ENCODE assay signal across 1 mouse cellular context in the genomic region with DNA sequence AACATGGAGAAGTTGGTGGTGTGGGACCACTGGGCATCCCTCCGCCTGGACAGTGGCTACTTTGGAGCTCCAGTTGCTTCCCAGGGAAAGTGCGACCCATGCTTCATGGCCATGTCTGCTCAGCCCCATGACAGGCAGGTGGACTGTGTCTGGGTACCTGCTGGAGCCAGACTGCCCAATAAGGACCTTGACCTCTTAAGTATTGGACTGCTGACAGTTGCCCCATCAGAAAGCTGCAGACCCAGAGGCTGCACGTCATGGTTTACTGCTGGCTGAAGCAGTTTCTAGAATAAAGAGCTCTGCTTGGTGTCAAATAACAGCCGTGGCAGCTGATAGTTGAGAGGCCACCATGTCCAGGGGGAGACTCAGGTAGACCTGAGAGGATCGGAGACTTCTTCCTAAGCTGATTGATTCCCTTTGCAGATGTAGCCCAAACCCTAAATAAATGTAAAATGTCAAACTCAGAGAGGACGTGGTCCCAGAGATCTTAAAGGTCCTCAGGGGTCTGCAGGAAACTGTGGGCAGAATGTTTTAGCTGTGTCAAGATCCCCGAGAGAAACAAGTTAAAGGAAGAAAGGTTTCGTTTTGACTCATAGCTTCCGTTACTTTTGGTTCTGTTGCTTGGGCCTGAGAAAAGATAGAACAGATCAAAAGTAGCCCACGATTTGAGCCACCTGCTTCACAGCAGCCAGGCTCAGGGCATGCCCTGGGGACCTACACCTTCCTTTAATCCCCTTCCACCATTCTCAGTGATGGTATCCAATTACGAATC.
TF ChIP-seq lines count a peak whose summit lies in the region.

No protein-coding gene starts in this region.

TF ChIP-seq in CH12.LX, 34 proteins besides CTCF, POLR2A, EP300 and RAD21 (continued from another document):
- TF ChIP-seq PAX5 (IDR thresholded peaks at IDR 0.05; ENCODE audit: low read length) (no peak), HCFC1 (IDR thresholded peaks at IDR 0.05; ENCODE audit: low read depth, low read length) (no peak), ELF1 (IDR thresholded peaks at IDR 0.05; ENCODE audit: low read depth, low read length) (no peak), ZNF384 (IDR thresholded peaks at IDR 0.05; ENCODE audit: low read depth, low read length) (no peak), ETS1 (conservative IDR thresholded peaks at IDR 0.05; ENCODE audit: low read depth, low read length) (peak; percentile 85), E2F4 (IDR thresholded peaks at IDR 0.05; ENCODE audit: insufficient replicate concordance, low read depth, low read length) (no peak), MYC (IDR thresholded peaks at IDR 0.05; ENCODE audit: low read depth, low read length) (peak; percentile 63; the same call in 1 of the 2 replicates), NRF1 (IDR thresholded peaks at IDR 0.05; ENCODE audit: low read depth, low read length) (0 out of 2 replicates have a peak, but pooled peaks have one; percentile 6), IRF4 (IDR thresholded peaks at IDR 0.05; ENCODE audit: low read depth, low read length) (peak; percentile 99), MAFK (IDR thresholded peaks at IDR 0.05; ENCODE audit: insufficient replicate concordance, low read length) (peak; percentile 55; the same call in 1 of the 2 replicates), JUND (conservative IDR thresholded peaks at IDR 0.05; ENCODE audit: low read depth, low read length) (peak; percentile 99), SIN3A (IDR thresholded peaks at IDR 0.05; ENCODE audit: low read length) (peak; percentile 61; the same call in 1 of the 2 replicates), CHD2 (IDR thresholded peaks at IDR 0.05; ENCODE audit: low read length) (peak; percentile 69), USF1 (IDR thresholded peaks at IDR 0.05; ENCODE audit: low read depth, low read length) (no peak), JUN (IDR thresholded peaks at IDR 0.05; ENCODE audit: insufficient read depth, low read depth, low read length) (peak; percentile 91), ZMIZ1 (IDR thresholded peaks at IDR 0.05; ENCODE audit: low read depth, low read length) (no peak), ZC3H11A (IDR thresholded peaks at IDR 0.05; ENCODE audit: low read depth, low read length) (no peak), MEF2A (IDR thresholded peaks at IDR 0.05; ENCODE audit: borderline replicate concordance, low read depth, low read length) (no peak; the same call in 1 of the 2 replicates), KAT2A (IDR thresholded peaks at IDR 0.05; ENCODE audit: insufficient replicate concordance, low read length) (no peak), TBP (conservative IDR thresholded peaks at IDR 0.05; ENCODE audit: low read depth, low read length) (0 out of 2 replicates have a peak, but pooled peaks have one; percentile 40), MXI1 (IDR thresholded peaks at IDR 0.05; ENCODE audit: low read depth, low read length) (no peak; the same call in 1 of the 2 replicates), NELFE (IDR thresholded peaks at IDR 0.05; ENCODE audit: low read depth, low read length) (no peak), POLR2AphosphoS2 (IDR thresholded peaks at IDR 0.05; ENCODE audit: low read depth, low read length) (no peak), MAX (IDR thresholded peaks at IDR 0.05; ENCODE audit: low read length) (no peak; the same call in 1 of the 2 replicates), ZKSCAN1 (IDR thresholded peaks at IDR 0.05; ENCODE audit: borderline replicate concordance, low read depth, low read length) (no peak), UBTF (IDR thresholded peaks at IDR 0.05; ENCODE audit: low read depth, low read length) (no peak), TCF12 (IDR thresholded peaks at IDR 0.05; ENCODE audit: low read depth, low read length) (peak; percentile 84), BHLHE40 (IDR thresholded peaks at IDR 0.05; ENCODE audit: low read depth, low read length) (peak; percentile 77), MAZ (IDR thresholded peaks at IDR 0.05; ENCODE audit: low read depth, low read length) (no peak)
